Mouse (Mus musculus): Measurements from ENCODE around the gene Lmntd1.

The Lmntd1 gene

GRCm38 (mm10) chr6:145564671-145565070 lies 49.4 kb downstream of the Lmntd1 start:
- DNase-seq (ENCODE audit: low spot score in 2 of 2) = no peak

DNA sequence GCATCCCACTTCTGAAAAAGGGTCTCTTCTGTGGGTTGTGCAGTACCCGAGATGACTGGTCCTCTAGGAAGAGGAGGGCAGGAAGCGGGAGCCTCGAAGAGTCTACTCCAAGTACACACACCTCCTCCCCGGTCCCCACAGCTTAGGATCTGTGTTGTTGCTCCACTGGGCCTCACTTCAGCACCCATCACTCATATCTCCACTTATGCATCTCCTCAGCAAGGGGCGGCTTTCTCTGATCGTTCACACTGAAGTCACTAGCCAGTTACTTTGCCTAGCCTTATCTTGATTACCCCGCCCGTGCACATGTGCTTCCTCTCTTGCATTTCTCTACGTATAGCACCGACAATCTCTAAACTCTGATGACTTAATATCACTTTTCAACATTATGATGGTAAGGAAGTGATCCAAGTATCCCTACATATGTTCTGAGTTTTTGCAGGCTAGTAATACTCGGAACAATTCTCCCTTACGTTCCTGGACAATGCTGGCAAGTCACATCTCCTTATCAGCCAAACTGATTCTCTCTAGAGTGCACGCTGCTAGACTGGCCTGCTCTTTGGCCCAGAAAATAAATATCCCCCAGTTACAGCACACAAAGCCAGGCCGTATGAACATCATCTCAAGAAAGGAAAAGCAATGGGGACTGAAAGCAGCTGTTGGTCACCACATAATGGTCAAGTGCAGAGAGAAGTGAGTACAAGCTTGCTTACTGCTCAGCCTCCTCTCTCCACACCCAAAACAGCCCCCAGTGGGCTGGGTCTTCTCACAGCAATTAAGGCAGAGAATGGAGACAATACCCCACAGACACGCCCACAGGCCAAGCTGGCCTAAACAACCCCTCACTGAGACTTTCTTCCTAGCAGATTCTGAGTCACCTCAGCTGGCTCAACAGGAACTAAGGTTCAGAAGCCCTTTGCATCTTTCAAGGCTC lies 56.8 kb downstream of the Lmntd1 start:
- no peak for DNase-seq (ENCODE audit: low spot score in 2 of 2)

DNA sequence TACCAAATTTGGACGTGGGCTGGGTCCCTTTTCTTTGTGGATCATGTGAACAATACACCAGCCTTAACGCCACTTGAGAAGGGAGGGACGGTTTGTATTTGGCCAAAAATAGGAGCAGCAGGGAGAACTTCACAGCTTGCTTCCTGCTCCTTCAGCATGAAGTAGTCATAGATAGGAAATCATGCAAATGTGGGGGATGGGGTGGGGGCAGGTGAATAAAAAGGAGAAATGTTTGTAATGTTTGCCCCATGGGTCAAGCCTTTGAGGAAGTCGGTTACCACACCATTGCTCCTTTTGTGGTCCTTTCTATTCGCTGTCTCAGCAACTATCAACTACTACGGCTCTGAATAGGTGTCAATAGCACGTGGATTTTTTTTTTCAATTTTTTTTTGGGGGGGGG lies 60.9 kb downstream of the Lmntd1 start:
- no peak for DNase-seq (ENCODE audit: low spot score in 2 of 2)

DNA sequence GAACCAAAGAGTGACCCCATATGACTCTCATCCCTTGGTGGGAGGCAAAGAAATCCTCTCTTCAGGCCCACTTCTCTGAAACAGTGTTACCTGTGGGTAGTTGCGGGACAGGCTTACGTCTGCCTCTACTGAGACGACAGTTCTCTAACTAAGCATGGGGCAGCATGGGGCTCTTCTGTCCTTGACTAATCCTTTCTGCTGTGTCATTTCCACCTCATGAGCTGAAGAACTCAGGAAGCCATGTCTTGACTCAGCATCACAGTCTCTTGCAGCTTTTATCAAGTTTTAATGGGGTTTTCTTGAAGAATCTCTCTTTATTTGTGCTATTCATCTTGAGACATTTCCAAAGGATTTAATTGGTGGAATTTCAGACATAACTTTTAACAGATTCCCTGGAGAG lies 61.3 kb downstream of the Lmntd1 start:
- DNase-seq (ENCODE audit: low spot score in 2 of 2) = no peak

GRCm38 (mm10) chr6:145550993-145551392 lies 63.1 kb downstream of the Lmntd1 start:
- DNase-seq (ENCODE audit: low spot score in 2 of 2) = no peak

- DNase-seq (ENCODE audit: low spot score in 2 of 2) = no peak
These were observed 68.0 kb downstream of the Lmntd1 start for GRCm38 (mm10) chr6:145545927-145546641.

GRCm38 (mm10) chr6:145544838-145545237 lies 69.3 kb downstream of the Lmntd1 start:
- DNase-seq (ENCODE audit: low spot score in 2 of 2) = peak in 1 of 2 experiments; percentile 26

- DNase-seq (ENCODE audit: low spot score in 2 of 2) = no peak
These were observed 69.8 kb downstream of the Lmntd1 start for GRCm38 (mm10) chr6:145544304-145544703.

DNA sequence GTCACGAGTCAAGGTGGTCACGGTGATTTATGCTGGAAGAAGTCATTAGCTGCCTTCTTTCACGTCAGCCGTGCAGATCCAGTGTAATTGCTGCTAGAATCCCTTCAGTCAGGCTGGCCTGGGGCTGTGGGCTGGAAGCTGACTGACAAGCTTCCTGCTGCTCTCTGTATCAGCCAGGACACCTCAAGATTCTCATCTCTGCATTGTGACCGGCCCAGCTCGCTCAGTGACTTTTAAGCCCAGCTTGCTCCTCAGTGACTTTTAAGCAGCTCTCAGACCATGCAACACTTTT lies 74.6 kb downstream of the Lmntd1 start:
- DNase-seq (ENCODE audit: low spot score in 2 of 2) = no peak

DNA sequence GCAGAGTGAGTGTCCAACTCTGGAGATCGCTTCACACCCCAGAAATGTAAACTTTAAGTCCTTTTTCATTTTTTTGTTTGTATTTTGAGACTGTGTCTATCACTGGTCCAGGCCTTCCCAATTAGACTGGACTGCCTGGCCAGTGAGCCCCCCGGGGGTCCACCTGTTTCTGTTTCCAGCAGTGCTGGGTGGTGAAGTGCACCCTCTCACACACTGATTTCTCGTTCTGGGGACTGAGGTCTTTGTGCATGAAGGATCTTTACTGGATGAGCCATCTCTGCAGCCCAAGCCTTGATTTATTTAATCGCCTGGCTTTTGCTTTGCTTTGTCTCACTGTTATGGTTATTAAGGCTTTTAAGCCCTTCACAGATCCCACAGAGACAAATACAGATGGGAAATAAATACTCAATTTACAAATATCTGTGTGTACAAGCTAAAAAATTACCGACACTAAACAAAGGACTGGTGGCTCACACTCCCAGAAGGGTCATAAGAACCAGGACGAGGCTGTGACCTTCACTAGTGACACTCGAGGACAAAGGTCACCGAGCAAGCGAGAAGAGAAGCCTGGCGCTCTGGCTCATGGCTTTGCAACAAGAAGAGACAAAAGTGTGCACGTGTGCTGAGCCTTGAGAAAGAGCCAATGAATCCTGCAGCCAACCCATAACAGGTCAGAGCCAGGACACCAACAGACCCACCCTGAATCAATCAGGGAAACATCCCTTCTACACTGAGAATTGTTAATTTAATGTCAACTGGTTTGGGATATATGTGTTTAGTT lies 75.1 kb downstream of the Lmntd1 start:
- DNase-seq (ENCODE audit: low spot score in 2 of 2) = no peak

DNA sequence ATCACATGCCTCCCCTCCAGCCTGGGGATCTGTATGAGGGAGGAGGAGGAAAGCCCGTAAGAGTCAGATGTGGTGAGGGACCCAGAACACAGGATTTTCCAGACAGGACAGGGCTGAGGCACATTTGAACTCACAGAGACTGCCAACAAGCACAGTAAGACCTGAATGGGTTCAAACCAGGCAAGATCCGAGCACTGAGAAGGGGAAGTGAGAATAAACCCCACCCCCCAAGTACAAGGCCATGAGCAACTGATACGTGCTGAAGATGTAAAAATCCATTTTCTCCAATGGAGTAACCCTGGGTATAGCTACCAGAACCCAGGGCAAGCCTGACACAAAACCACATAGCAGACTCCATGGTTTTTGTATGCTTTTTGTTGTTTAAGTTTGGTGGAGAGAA lies 83.7 kb downstream of the Lmntd1 start:
- no peak for DNase-seq (ENCODE audit: low spot score in 2 of 2)

GRCm38 (mm10) chr6:145523337-145523736 lies 90.8 kb downstream of the Lmntd1 start:
- no peak for DNase-seq (ENCODE audit: low spot score in 2 of 2)

DNA sequence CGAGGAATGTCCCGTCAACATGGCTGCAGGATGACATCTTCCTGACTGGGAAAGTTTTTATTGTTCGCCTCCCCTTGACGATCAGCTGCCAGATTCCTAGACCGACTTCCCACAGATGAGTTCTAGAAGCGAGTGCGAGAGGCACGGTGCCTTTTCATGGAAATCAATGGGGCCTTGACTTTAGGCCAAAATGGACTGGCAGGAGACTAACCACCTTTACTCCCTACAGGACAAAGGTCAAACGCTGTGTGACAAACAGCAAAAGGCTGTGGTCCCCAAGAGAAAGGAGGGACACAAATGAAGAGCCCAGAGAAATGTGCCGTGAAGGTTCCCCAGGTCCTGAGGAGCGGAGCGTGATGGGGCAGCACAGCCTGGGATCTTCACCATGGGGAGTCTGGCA lies 91.5 kb downstream of the Lmntd1 start:
- no peak for DNase-seq (ENCODE audit: low spot score in 2 of 2)

GRCm38 (mm10) chr6:145517002-145517401 lies 97.1 kb downstream of the Lmntd1 start:
- DNase-seq (ENCODE audit: low spot score in 2 of 2) = no peak

GRCm38 (mm10) chr6:145515859-145516581 lies 98.1 kb downstream of the Lmntd1 start:
- DNase-seq (ENCODE audit: low spot score in 2 of 2) = no peak

- no peak for DNase-seq (ENCODE audit: low spot score in 2 of 2)
These were observed 102.9 kb downstream of the Lmntd1 start for GRCm38 (mm10) chr6:145511265-145511664.

GRCm38 (mm10) chr6:145508828-145509227 lies 105.3 kb downstream of the Lmntd1 start:
- peak in 1 of 2 experiments; percentile 28 for DNase-seq (ENCODE audit: low spot score in 2 of 2)

DNA sequence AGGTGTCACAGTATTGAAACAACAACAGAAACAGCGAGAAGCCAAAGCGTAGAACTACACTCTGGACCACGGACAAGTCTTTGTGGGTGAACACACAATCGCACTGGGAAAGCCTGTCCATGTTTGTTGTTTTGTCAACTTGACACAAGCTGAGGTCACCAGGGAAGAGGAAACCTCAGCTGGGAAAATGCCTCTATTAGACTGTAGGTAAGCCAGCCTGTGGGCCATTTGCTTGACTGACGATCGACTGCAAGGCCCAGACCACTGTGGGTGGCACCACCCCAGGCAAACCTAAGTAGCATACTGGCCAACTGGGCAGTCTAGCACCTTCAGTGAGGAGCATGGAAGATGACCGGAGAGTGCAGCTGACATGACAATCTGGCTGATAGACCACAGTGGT lies 112.4 kb downstream of the Lmntd1 start:
- DNase-seq (ENCODE audit: low spot score in 2 of 2) = no peak

- DNase-seq (ENCODE audit: low spot score in 2 of 2) = no peak
These were observed 114.3 kb downstream of the Lmntd1 start for GRCm38 (mm10) chr6:145499574-145500546.

DNA sequence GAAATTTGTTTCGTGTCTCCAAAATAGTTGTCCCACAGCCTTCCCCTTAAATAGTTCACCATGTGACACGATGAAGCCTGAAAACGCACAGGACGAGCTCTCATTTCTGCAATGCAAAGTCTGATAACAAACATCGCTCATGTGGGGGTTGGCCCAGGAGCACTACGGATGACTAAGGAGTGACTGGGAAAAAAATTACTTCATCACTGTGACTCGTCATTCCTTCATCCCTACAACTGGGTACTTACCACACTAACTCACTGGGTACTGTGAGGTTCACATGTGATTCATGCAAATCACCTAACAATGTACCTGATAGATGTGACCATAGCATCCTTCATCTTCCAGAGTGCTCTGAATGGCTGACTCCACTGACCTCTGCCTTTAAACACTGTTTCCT lies 118.4 kb downstream of the Lmntd1 start:
- DNase-seq (ENCODE audit: low spot score in 2 of 2) = no peak

Measured in spleen, postnatal 10 days (tissue).